ENCODE assay signal across 27 mouse cellular contexts in genomic region chr10:9574135-9574534, GRCm38 (mm10).
A peak's percentile ranks its signal among the peaks of the same experiment; 100 is the strongest.
DNase-seq lines count a peak whose midpoint lies in the region; ATAC-seq and TF ChIP-seq lines count a peak whose summit lies in the region.
"Had no signal": no experiment of that assay in that cellular context is flagged by ENCODE, and none has a peak within 500 bp of the region (broad histone marks: within the 10 kb centered on the region; RNA-seq: fewer than 3 reads in every experiment).

No protein-coding gene starts in this region.

- peak; percentile 54; the same call in 1 of the 2 replicates for ATAC-seq in frontal cortex, adult (ENCODE audit: low TSS enrichment)
- 0 out of 2 replicates have a peak, but pooled peaks have one; percentile 28 for ATAC-seq in lung, embryonic 14.5 days (ENCODE audit: insufficient read depth)
- ATAC-seq in granulocyte monocyte progenitor cell, adult 5-6 weeks (replicated peaks; ENCODE audit: poor library complexity, severe bottlenecking), result 0 out of 2 replicates have a peak, but pooled peaks have one; percentile 20
- ATAC-seq: forebrain, embryonic 15.5 days; hindbrain, embryonic 16.5 days; intestine, embryonic 15.5 days; Patski had no signal

- H3K27me3 ChIP-seq in lung, embryonic 14.5 days (ENCODE audit: insufficient read depth, low read length), result no peaks in the 10 kb centered on the region
- H3K27me3 ChIP-seq: CH12.LX; embryonic facial prominence, embryonic 12.5 days; embryonic facial prominence, embryonic 15.5 days; forebrain, embryonic 12.5 days; heart, embryonic 13.5 days; hindbrain, embryonic 13.5 days; intestine, embryonic 15.5 days had no signal

- TF ChIP-seq POLR2A in lung, adult 2 months (IDR thresholded peaks at IDR 0.05; ENCODE audit: borderline replicate concordance, extremely low read depth, low read depth, low read length), result no peak

- H3K27ac ChIP-seq in lung, embryonic 14.5 days (ENCODE audit: low read depth), result no peak overlapping the region
- H3K27ac ChIP-seq: embryonic facial prominence, embryonic 12.5 days; embryonic facial prominence, embryonic 15.5 days; forebrain, embryonic 12.5 days; forebrain, embryonic 15.5 days; gastrocnemius, adult 2 months; heart, embryonic 13.5 days; hindbrain, embryonic 10.5 days; hindbrain, embryonic 13.5 days; intestine, embryonic 15.5 days had no signal

- no peak for TF ChIP-seq CTCF in lung, embryonic 14.5 days (IDR thresholded peaks at IDR 0.05; ENCODE audit: low read depth)
- no peak for TF ChIP-seq CTCF in lung, adult 2 months (IDR thresholded peaks at IDR 0.05; ENCODE audit: insufficient read depth, low read length)

- DNase-seq in frontal cortex, postnatal 10 days (ENCODE audit: low spot score in 2 of 2), result no peak
- peak; percentile 32 for DNase-seq in lung, embryonic 14.5 days
- no peak for DNase-seq in lung, adult 2 months
- peak; percentile 19 for DNase-seq in 416B (ENCODE audit: low read depth)
- DNase-seq in embryo, embryonic 10 days (ENCODE audit: low spot score), result no peak
- no peak for DNase-seq in gastrocnemius, postnatal 10 days
- DNase-seq: B cell, adult 2 months; cerebellum, adult 18-20 months; cerebellum, adult 9-10 months; cerebellum, postnatal 14 days; gastrocnemius, adult 2 months; gastrocnemius, postnatal 25 days; heart, adult 11 months had no signal

- no peaks in the 10 kb centered on the region; the same call in 1 of the 2 replicates for H3K4me1 ChIP-seq in lung, embryonic 14.5 days (ENCODE audit: insufficient read depth)
- peaks cover 2% of the 10 kb centered on the region; the same call in 1 of the 2 replicates for H3K4me1 ChIP-seq in lung, adult 2 months (ENCODE audit: control insufficient read depth, insufficient read depth, low read length)
- H3K4me1 ChIP-seq: embryonic facial prominence, embryonic 12.5 days; embryonic facial prominence, embryonic 15.5 days; hindbrain, embryonic 10.5 days; intestine, embryonic 15.5 days had no signal

- no peaks in the 10 kb centered on the region for H3K9me3 ChIP-seq in lung, embryonic 14.5 days (ENCODE audit: low read depth, low read length)
- H3K9me3 ChIP-seq: embryonic facial prominence, embryonic 12.5 days; embryonic facial prominence, embryonic 15.5 days; forebrain, embryonic 12.5 days; forebrain, embryonic 15.5 days; G1E; heart, embryonic 13.5 days; hindbrain, embryonic 10.5 days; hindbrain, embryonic 13.5 days; intestine, embryonic 15.5 days had no signal

- 72% methylated on average over 4 of the region's 4 CpGs for WGBS in lung, embryonic 14.5 days
- 56% methylated on average over 4 of the region's 4 CpGs for WGBS in lung, adult 2 months

- no peak overlapping the region for H3K4me2 ChIP-seq in lung, embryonic 14.5 days
- H3K4me2 ChIP-seq: embryonic facial prominence, embryonic 12.5 days; embryonic facial prominence, embryonic 15.5 days; forebrain, embryonic 12.5 days; forebrain, embryonic 15.5 days; heart, embryonic 13.5 days; hindbrain, embryonic 13.5 days; intestine, embryonic 15.5 days had no signal

- no peak overlapping the region for H3K4me3 ChIP-seq in lung, embryonic 14.5 days (ENCODE audit: low read depth, low read length)
- H3K4me3 ChIP-seq in lung, adult 2 months (replicated peaks; ENCODE audit: extremely low read depth, low read depth, low read length), result no peak overlapping the region
- H3K4me3 ChIP-seq: embryonic facial prominence, embryonic 12.5 days; embryonic facial prominence, embryonic 15.5 days; forebrain, embryonic 12.5 days; forebrain, embryonic 15.5 days; gastrocnemius, adult 2 months; heart, embryonic 13.5 days; hindbrain, embryonic 10.5 days; hindbrain, embryonic 13.5 days; intestine, embryonic 15.5 days had no signal

- H3K9ac ChIP-seq in lung, embryonic 14.5 days, result no peak overlapping the region
- H3K9ac ChIP-seq: embryonic facial prominence, embryonic 12.5 days; embryonic facial prominence, embryonic 15.5 days; forebrain, embryonic 12.5 days; forebrain, embryonic 15.5 days; heart, embryonic 13.5 days; hindbrain, embryonic 13.5 days; intestine, embryonic 15.5 days had no signal

- no peaks in the 10 kb centered on the region for H3K36me3 ChIP-seq in lung, embryonic 14.5 days (ENCODE audit: insufficient read depth)
- H3K36me3 ChIP-seq: embryonic facial prominence, embryonic 12.5 days; embryonic facial prominence, embryonic 15.5 days; forebrain, embryonic 12.5 days; forebrain, embryonic 15.5 days; G1E; heart, embryonic 13.5 days; hindbrain, embryonic 10.5 days; hindbrain, embryonic 13.5 days; intestine, embryonic 15.5 days had no signal

Comparison
In these comparisons a context has a peak if more than half of its experiments do, and no peak if none do; other contexts are left out.
1. DNase-seq: peak in lung, embryonic 14.5 days (single experiment) and 416B (single experiment); none in frontal cortex, postnatal 10 days (0 of 2), lung, adult 2 months (single experiment), embryo, embryonic 10 days (single experiment) and gastrocnemius, postnatal 10 days (single experiment).
2. Peak in every context shown above with its lines, with median percentiles within 50 percentile points of each other: ATAC-seq.